Mouse (Mus musculus) heart, adult 2 months (tissue): ENCODE results near the gene Crabp2.

Experiments
- CTCF ChIP-seq: fragments of 200-600 bp; IDR thresholded peaks from 2 replicates; pipeline ENCODE4 v1.8.1; 2022; ENCODE audit warnings: antibody characterized with exemption, mild to moderate bottlenecking, moderate library complexity
- POLR2A ChIP-seq: fragments of 200-500 bp; IDR thresholded peaks from 2 replicates; pipeline ENCODE4 v1.6.1; 2011; ENCODE audit warnings: mild to moderate bottlenecking, low read depth, low read length, control low read depth; ENCODE audit not compliant: insufficient read depth

- peak; percentile 82 for TF ChIP-seq CTCF
- TF ChIP-seq POLR2A = peak; percentile 31; the same call in 1 of the 2 replicates
These were observed 12.2 kb downstream of the Crabp2 start for GRCm38 (mm10) chr3:87960586-87961191.
